Mouse (Mus musculus): ENCODE measurements around the gene Aebp1. TPM values are rescaled to one million over a fixed set of nuclear protein-coding genes. Genes with fewer than 3 reads are reported as not detected.

Aebp1 gene
- total and polyA plus RNA-seq, 3 experiments, result not detected

DNA sequence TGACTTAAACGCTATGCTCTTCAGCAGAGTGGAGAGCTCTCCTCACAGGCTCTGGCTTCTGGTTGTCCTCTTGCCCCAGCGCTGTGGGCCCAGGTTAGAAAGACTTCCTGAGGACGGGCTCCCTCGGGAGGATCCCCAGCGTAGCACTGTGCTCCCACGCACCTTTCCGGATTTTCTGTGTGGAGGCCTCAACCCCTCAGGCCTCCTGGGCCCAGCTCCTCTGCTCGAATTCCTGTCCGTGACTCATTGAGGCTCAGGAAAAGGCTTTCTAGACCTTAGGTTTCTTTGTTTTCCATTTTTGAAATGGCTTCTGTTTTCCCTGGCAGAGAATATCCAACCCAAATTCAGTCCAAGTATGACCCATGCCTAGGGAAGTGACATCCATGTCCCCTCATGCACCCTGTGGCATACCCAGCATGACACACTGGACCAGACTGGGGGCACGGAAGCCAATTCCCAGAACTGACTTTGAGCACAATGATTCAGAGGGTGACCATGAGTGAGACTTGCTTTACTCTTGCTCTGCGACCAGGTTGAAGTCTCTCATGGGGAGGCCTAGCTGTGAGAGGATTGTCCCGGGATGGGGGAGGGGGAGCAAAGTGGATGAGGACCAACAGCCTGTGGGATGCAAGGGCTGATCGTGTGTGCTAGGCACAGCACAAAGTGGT is 1.7 kb upstream of the Aebp1 start:
- H3K9me3 ChIP-seq (replicated peaks), result peaks cover 3% of the 10 kb centered on the region; the same call in 1 of the 2 replicates
- DNase-seq (ENCODE audit: low spot score), result no peak
- no peak overlapping the region for H3K4me3 ChIP-seq (ENCODE audit: low read depth, low read length)
- ATAC-seq (ENCODE audit: extremely low read depth, insufficient number of reproducible peaks, low FRiP score, poor library complexity, severe bottlenecking), result no peak
- H3K27me3 ChIP-seq (ENCODE audit: insufficient read depth, low read length), result peaks cover 52% of the 10 kb centered on the region
- 0 out of 2 replicates have a peak, but pooled peaks cover 2% of the 10 kb centered on the region for H3K4me1 ChIP-seq (ENCODE audit: insufficient read depth, low read depth, low read length)
- no peak for TF ChIP-seq GATA1 (IDR thresholded peaks at IDR 0.05; ENCODE audit: borderline replicate concordance, low read length)
- TF ChIP-seq POLR2AphosphoS5 (IDR thresholded peaks at IDR 0.05; ENCODE audit: insufficient replicate concordance, low read depth, low read length), result no peak
- no peak for TF ChIP-seq TAL1 (conservative IDR thresholded peaks at IDR 0.05; ENCODE audit: low read depth, low read length)
- no peak for TF ChIP-seq CTCF (IDR thresholded peaks at IDR 0.05; ENCODE audit: low read depth, low read length)
- TF ChIP-seq GATA2 (IDR thresholded peaks at IDR 0.05; ENCODE audit: borderline replicate concordance, low read depth, low read length), result no peak
- no peaks in the 10 kb centered on the region for H3K36me3 ChIP-seq (replicated peaks)

DNA sequence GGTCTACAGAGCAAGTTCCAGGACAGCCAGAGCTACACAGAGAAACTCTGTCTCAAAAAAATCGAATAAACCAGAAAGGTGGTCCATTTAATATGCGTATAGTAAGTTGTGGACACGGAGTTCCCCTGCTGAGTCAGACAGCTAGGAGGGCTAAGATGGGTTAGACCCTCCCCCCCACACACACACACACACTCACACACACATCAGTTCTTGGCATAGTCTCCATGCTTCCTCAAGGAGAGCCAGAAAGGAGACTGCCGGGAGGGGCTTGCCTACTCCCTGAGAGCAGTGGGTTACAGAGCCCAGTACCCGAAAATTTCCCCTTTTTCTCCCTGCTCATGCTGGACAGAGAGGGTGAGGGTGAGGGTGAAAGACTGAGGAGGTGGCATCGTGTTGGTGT is 1.1 kb upstream of the Aebp1 start:
- TF ChIP-seq POLR2AphosphoS5 (IDR thresholded peaks at IDR 0.05; ENCODE audit: insufficient replicate concordance, low read depth, low read length) (no peak), CTCF (IDR thresholded peaks at IDR 0.05; ENCODE audit: low read depth, low read length) (no peak), TAL1 (conservative IDR thresholded peaks at IDR 0.05; ENCODE audit: low read depth, low read length) (no peak), GATA2 (IDR thresholded peaks at IDR 0.05; ENCODE audit: borderline replicate concordance, low read depth, low read length) (no peak), GATA1 (IDR thresholded peaks at IDR 0.05; ENCODE audit: borderline replicate concordance, low read length) (no peak)
- no peak overlapping the region for H3K4me3 ChIP-seq (ENCODE audit: low read depth, low read length)
- H3K36me3 ChIP-seq (replicated peaks), result no peaks in the 10 kb centered on the region
- 0 out of 2 replicates have a peak, but pooled peaks cover 2% of the 10 kb centered on the region for H3K4me1 ChIP-seq (ENCODE audit: insufficient read depth, low read depth, low read length)
- DNase-seq (ENCODE audit: low spot score) (no peak), ATAC-seq (ENCODE audit: extremely low read depth, insufficient number of reproducible peaks, low FRiP score, poor library complexity, severe bottlenecking) (no peak)
- H3K27me3 ChIP-seq (ENCODE audit: insufficient read depth, low read length), result peaks cover 58% of the 10 kb centered on the region
- peaks cover 3% of the 10 kb centered on the region; the same call in 1 of the 2 replicates for H3K9me3 ChIP-seq (replicated peaks)

DNA sequence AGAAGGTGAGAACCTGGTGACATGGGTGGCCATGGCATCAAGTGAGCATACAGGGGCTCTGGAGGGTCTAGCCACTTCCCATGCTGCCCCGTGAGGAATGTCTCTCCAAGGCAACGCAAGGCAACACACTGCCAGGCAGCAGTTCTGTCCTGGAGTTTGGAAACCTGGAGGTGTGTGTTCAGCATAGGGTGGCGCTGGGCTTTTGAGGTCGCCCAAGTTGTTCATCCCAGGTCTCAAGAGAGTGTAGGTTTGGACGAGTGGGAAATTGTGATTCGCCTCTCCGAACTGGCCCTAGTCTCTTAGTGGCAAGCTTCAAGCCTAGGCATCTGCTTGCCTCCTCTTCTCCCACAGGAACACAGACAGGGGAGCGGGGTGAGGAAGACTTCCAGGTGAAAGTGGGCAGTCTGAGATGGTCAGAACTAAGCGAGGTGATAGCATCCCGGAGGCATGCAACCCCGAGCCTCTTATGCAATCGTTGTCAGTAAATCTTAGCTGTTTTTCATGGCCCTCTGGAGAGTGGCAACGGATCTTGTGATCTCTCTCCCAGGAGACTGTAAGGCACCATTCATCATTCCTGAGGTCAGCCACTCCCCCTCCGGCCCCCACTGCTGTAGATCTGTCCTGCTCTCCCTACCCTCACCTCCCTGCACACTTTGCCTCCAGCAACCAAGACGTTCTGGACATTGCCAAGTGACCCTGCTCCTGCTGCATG is 803 bp downstream of the Aebp1 start:
- Histone ChIP-seq H3K4me3 (ENCODE audit: low read depth, low read length) (no peak overlapping the region), H3K9me3 (replicated peaks) (peaks cover 3% of the 10 kb centered on the region; the same call in 1 of the 2 replicates), H3K4me1 (ENCODE audit: insufficient read depth, low read depth, low read length) (peaks cover 8% of the 10 kb centered on the region), H3K36me3 (replicated peaks) (peaks cover under 1% of the 10 kb centered on the region), H3K27me3 (ENCODE audit: insufficient read depth, low read length) (peaks cover 58% of the 10 kb centered on the region)
- no peak for ATAC-seq (ENCODE audit: extremely low read depth, insufficient number of reproducible peaks, low FRiP score, poor library complexity, severe bottlenecking)
- TF ChIP-seq GATA1 (IDR thresholded peaks at IDR 0.05; ENCODE audit: borderline replicate concordance, low read length) (no peak), CTCF (IDR thresholded peaks at IDR 0.05; ENCODE audit: low read depth, low read length) (no peak), GATA2 (IDR thresholded peaks at IDR 0.05; ENCODE audit: borderline replicate concordance, low read depth, low read length) (no peak), TAL1 (conservative IDR thresholded peaks at IDR 0.05; ENCODE audit: low read depth, low read length) (no peak), POLR2AphosphoS5 (IDR thresholded peaks at IDR 0.05; ENCODE audit: insufficient replicate concordance, low read depth, low read length) (no peak)
- DNase-seq (ENCODE audit: low spot score), result no peak

DNA sequence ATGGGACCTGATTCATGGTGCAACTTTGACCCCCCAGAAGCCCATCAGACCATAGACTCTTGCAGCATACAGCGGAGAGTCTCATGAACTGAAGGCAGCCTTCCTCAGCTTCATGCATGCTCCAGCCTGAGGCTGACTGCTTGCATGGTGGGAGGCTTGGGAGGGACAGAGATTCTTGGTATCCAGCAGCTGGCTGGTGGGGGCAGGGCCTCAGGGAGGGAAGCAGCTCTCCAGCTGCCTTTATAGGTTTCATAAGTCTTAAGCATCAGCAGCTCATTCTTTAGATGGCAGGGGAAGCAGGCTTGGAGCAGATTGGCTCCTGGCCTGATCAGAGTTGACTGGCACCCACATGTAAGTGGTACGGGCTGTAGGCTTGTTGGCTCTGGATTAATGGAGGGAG is 5.4 kb downstream of the Aebp1 start:
- TF ChIP-seq POLR2AphosphoS5 (IDR thresholded peaks at IDR 0.05; ENCODE audit: insufficient replicate concordance, low read depth, low read length) (no peak), CTCF (IDR thresholded peaks at IDR 0.05; ENCODE audit: low read depth, low read length) (no peak), TAL1 (conservative IDR thresholded peaks at IDR 0.05; ENCODE audit: low read depth, low read length) (no peak), GATA2 (IDR thresholded peaks at IDR 0.05; ENCODE audit: borderline replicate concordance, low read depth, low read length) (no peak), GATA1 (IDR thresholded peaks at IDR 0.05; ENCODE audit: borderline replicate concordance, low read length) (no peak)
- Histone ChIP-seq H3K27me3 (ENCODE audit: insufficient read depth, low read length) (peaks cover 32% of the 10 kb centered on the region), H3K9me3 (replicated peaks) (no peaks in the 10 kb centered on the region), H3K36me3 (replicated peaks) (peaks cover 43% of the 10 kb centered on the region), H3K4me1 (ENCODE audit: insufficient read depth, low read depth, low read length) (peaks cover 6% of the 10 kb centered on the region), H3K4me3 (ENCODE audit: low read depth, low read length) (no peak overlapping the region)
- DNase-seq (ENCODE audit: low spot score), result no peak
- no peak for ATAC-seq (ENCODE audit: extremely low read depth, insufficient number of reproducible peaks, low FRiP score, poor library complexity, severe bottlenecking)

DNA sequence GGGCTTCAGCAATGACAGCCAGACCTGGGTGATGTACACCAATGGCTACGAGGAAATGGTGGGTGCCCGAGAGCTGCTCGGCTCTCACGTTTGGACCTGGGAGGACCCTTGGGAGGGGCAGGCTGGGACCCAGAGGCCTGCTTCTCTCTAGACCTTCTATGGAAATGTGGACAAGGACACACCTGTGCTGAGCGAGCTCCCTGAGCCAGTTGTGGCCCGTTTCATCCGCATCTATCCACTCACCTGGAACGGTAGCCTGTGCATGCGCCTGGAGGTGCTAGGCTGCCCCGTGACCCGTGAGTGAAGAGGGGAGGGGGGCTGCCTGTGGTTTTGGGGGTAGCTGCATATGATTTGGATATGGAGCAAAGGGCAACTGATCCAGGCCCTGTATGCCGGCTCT is 6.6 kb downstream of the Aebp1 start:
- ATAC-seq (ENCODE audit: extremely low read depth, insufficient number of reproducible peaks, low FRiP score, poor library complexity, severe bottlenecking) (no peak), DNase-seq (ENCODE audit: low spot score) (no peak)
- peaks cover 21% of the 10 kb centered on the region; the same call in 1 of the 2 replicates for H3K27me3 ChIP-seq (ENCODE audit: insufficient read depth, low read length)
- no peak overlapping the region for H3K4me3 ChIP-seq (ENCODE audit: low read depth, low read length)
- H3K36me3 ChIP-seq (replicated peaks), result peaks cover 54% of the 10 kb centered on the region
- no peaks in the 10 kb centered on the region for H3K9me3 ChIP-seq (replicated peaks)
- peaks cover 6% of the 10 kb centered on the region for H3K4me1 ChIP-seq (ENCODE audit: insufficient read depth, low read depth, low read length)
- TF ChIP-seq TAL1 (conservative IDR thresholded peaks at IDR 0.05; ENCODE audit: low read depth, low read length) (no peak), GATA1 (IDR thresholded peaks at IDR 0.05; ENCODE audit: borderline replicate concordance, low read length) (no peak), GATA2 (IDR thresholded peaks at IDR 0.05; ENCODE audit: borderline replicate concordance, low read depth, low read length) (no peak), POLR2AphosphoS5 (IDR thresholded peaks at IDR 0.05; ENCODE audit: insufficient replicate concordance, low read depth, low read length) (no peak), CTCF (IDR thresholded peaks at IDR 0.05; ENCODE audit: low read depth, low read length) (no peak)

DNA sequence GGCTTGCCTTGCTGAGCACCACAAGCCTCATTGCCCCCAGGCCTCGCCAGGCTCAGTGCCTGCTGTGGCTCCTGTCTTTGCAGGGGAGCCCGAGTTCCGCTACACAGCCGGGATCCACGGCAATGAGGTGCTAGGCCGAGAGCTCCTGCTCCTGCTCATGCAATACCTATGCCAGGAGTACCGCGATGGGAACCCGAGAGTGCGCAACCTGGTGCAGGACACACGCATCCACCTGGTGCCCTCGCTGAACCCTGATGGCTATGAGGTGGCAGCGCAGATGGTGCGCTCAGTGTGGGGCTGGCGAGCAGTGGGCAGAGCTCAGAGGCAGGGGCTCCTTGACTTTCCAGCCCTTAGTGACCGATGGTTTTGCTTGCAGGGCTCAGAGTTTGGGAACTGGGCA is 7.6 kb downstream of the Aebp1 start:
- no peak for DNase-seq (ENCODE audit: low spot score)
- peaks cover 13% of the 10 kb centered on the region; the same call in 1 of the 2 replicates for H3K27me3 ChIP-seq (ENCODE audit: insufficient read depth, low read length)
- TF ChIP-seq CTCF (IDR thresholded peaks at IDR 0.05; ENCODE audit: low read depth, low read length), result no peak
- TF ChIP-seq GATA2 (IDR thresholded peaks at IDR 0.05; ENCODE audit: borderline replicate concordance, low read depth, low read length), result no peak
- no peak for TF ChIP-seq POLR2AphosphoS5 (IDR thresholded peaks at IDR 0.05; ENCODE audit: insufficient replicate concordance, low read depth, low read length)
- no peak for TF ChIP-seq TAL1 (conservative IDR thresholded peaks at IDR 0.05; ENCODE audit: low read depth, low read length)
- no peak for TF ChIP-seq GATA1 (IDR thresholded peaks at IDR 0.05; ENCODE audit: borderline replicate concordance, low read length)
- H3K4me3 ChIP-seq (ENCODE audit: low read depth, low read length), result no peak overlapping the region
- H3K4me1 ChIP-seq (ENCODE audit: insufficient read depth, low read depth, low read length), result peaks cover 6% of the 10 kb centered on the region
- no peak for ATAC-seq (ENCODE audit: extremely low read depth, insufficient number of reproducible peaks, low FRiP score, poor library complexity, severe bottlenecking)
- H3K9me3 ChIP-seq (replicated peaks), result no peaks in the 10 kb centered on the region
- H3K36me3 ChIP-seq (replicated peaks), result peaks cover 64% of the 10 kb centered on the region

Measured in G1E (cell line).